Comparison of ENCODE assay signal across 22 mouse cellular contexts in genomic region chr6:72571826-72572225, GRCm38 (mm10). TPM values are rescaled to one million over a fixed set of nuclear protein-coding genes. Genes with fewer than 3 reads are reported as not detected.
"Had no signal": no experiment of that assay in that cellular context is flagged by ENCODE, and none has a peak within 500 bp of the region (broad histone marks: within the 10 kb centered on the region; RNA-seq: fewer than 3 reads in every experiment).

No protein-coding gene starts in this region.

- H3K4me3 ChIP-seq: left cerebral cortex, adult 2 months; liver, embryonic 15.5 days; lung, embryonic 15.5 days; megakaryocyte, embryonic 14.5 days; midbrain, embryonic 10.5 days; midbrain, embryonic 13.5 days; neural tube, embryonic 12.5 days; neural tube, embryonic 15.5 days had no signal

- ATAC-seq: midbrain, embryonic 13.5 days had no signal

- H3K4me1 ChIP-seq: liver, embryonic 15.5 days; lung, embryonic 15.5 days; midbrain, embryonic 10.5 days; midbrain, embryonic 13.5 days; neural tube, embryonic 12.5 days; neural tube, embryonic 15.5 days had no signal

- H3K27ac ChIP-seq: left cerebral cortex, adult 2 months; liver, embryonic 15.5 days; lung, embryonic 15.5 days; midbrain, embryonic 10.5 days; midbrain, embryonic 13.5 days; neural tube, embryonic 12.5 days; neural tube, embryonic 15.5 days; stomach, postnatal 0 days had no signal

- H3K9ac ChIP-seq: liver, embryonic 15.5 days; lung, embryonic 15.5 days; midbrain, embryonic 13.5 days; neural tube, embryonic 12.5 days; neural tube, embryonic 15.5 days had no signal

- H3K9me3 ChIP-seq: liver, embryonic 15.5 days; lung, embryonic 15.5 days; megakaryocyte, embryonic 14.5 days; midbrain, embryonic 10.5 days; midbrain, embryonic 13.5 days; neural tube, embryonic 12.5 days; neural tube, embryonic 15.5 days had no signal

- H3K4me2 ChIP-seq: liver, embryonic 11.5 days; liver, embryonic 15.5 days; lung, embryonic 15.5 days; midbrain, embryonic 13.5 days; neural tube, embryonic 12.5 days; neural tube, embryonic 15.5 days had no signal

- DNase-seq: kidney, adult 8-10 months; kidney, postnatal 14 days; kidney, postnatal 4 days; layer of hippocampus, adult 9-11 months; lung, adult 18-20 months; lung, postnatal 10 days; lung, postnatal 36 days; right cerebral cortex, adult 18-20 months; right cerebral cortex, postnatal 14 days; right cerebral cortex, postnatal 4 days; thymus, postnatal 25 days had no signal

- H3K27me3 ChIP-seq: liver, embryonic 15.5 days; lung, embryonic 15.5 days; megakaryocyte, embryonic 14.5 days; midbrain, embryonic 13.5 days; neural tube, embryonic 12.5 days; neural tube, embryonic 15.5 days had no signal

RNA-seq across cellular contexts. Expression of gene Sh2d6, which starts 50.3 kb away (rescaled TPM):
- polyA plus RNA-seq: liver, embryonic 11.5 days; liver, embryonic 15.5 days; lung, embryonic 15.5 days; stomach, embryonic 14.5 days had no signal
